Mouse (Mus musculus) brain, embryonic 14.5 days (tissue): ENCODE measurements at regions not wholly inside any gene's neighbourhood (a gene's known extent, or its start where the extent isn't known, plus 50 kb on each side); places are given as distances from the start of the nearest gene placed in this dataset.

Source experiments
- CTCF ChIP-seq: fragments of 200-500 bp; IDR thresholded peaks from 2 replicates; pipeline ENCODE4 v1.5.1; 2012; ENCODE audit warnings: inconsistent platforms, mild to moderate bottlenecking, moderate library complexity, borderline replicate concordance; ENCODE audit not compliant: insufficient read depth, insufficient read length; ENCODE audit errors: extremely low read depth
- POLR2A ChIP-seq: fragments of 200-500 bp; IDR thresholded peaks from 2 replicates; pipeline ENCODE4 v1.6.1; 2012; ENCODE audit warnings: mild to moderate bottlenecking, inconsistent platforms, borderline replicate concordance; ENCODE audit not compliant: poor library complexity, insufficient read depth, insufficient read length, severe bottlenecking; ENCODE audit errors: extremely low read depth

DNA sequence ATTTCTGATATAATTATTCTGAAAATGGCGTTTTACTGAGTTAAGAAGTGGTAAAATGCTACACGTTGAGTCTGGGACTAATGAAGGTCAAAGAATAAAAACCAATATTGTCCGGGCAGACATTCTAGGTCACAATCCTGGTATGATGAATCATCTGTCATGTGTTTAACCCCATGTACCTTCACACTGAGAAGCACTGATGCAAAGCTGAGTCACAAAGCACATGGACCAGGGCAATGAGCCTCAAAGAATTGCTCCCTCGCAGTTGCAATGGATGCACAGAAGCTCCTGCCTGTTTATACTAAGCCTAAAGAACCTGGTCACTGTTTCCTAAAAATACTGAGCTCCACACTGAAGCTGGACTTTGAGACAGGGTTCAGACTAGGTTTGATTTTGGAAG is 221.3 kb upstream of the Rsrc1 start:
- no peak for TF ChIP-seq POLR2A
- TF ChIP-seq CTCF, result no peak
